ENCODE assay signal across 7 mouse cellular contexts in the genomic region with DNA sequence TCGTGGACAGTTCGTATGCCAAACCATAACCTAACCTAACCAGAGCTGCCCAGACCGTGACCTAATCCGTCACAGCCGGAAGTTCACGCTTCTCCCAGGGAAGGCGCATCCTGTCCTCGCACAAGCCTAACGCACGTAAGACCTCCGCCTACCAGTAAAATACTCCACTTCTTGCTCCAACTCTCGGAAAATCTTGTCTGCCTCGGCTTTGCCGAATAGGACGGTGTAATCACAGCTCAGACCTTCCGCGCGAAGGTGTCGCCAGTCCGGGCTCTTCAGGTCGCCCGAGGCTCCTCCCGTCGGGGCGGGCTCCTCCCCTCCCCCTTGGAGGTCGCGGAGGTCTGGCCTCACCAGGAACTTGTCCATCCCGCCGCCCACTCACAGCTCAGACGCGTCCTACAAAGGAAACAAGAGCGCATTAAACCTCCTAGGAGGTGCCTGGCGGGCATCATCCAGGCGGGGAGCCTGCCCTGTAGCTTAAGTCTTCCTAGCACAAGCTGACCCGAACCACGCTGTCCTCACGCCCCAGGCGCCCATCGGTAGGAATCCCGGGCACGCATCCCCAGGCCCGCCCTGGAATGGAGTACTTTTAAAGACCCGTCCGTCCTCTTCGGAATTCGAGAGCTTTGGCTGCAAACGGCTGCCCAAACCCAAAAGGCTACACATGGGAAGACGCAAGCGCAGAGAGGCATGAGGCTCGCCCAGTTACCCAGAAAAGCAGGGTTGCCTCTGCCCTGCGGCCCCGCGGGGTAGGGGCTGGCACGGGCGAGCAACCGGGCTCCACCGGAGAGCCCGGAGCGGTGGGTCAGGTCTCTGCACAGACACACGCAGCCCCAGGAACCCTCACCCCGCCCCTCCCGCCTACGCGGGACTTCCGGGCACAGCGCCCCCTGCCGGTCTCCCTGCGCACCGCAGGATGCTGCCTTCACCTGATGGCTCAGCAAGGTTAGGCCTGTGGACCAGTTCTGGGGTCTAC. TPM values are rescaled to one million over a fixed set of nuclear protein-coding genes. Genes with fewer than 3 reads are reported as not detected.
DNase-seq lines count a peak whose midpoint lies in the region; ATAC-seq and TF ChIP-seq lines count a peak whose summit lies in the region.

Alkbh2 (minus strand) TSS at position 845 of the 976 bp plus-strand sequence.

- peak within 1 kb of the TSS; percentile 78 for H3K27ac ChIP-seq in intestine, embryonic 14.5 days (ENCODE audit: low read depth)
- H3K27ac ChIP-seq in midbrain, embryonic 10.5 days (replicated peaks): peak within 1 kb of the TSS; percentile 92
- peak within 1 kb of the TSS; percentile 60 for H3K27ac ChIP-seq in small intestine, adult 2 months (ENCODE audit: insufficient read depth, low read depth, low read length)

- H3K4me3 ChIP-seq in intestine, embryonic 14.5 days (ENCODE audit: low read depth, low read length): peak within 1 kb of the TSS; percentile 44
- peak within 1 kb of the TSS; percentile 76 for H3K4me3 ChIP-seq in midbrain, embryonic 10.5 days
- peak within 1 kb of the TSS; percentile 70 for H3K4me3 ChIP-seq in small intestine, adult 2 months (ENCODE audit: low read depth, low read length)

- peaks cover 14% of the 10 kb centered on the region for H3K36me3 ChIP-seq in intestine, embryonic 14.5 days (ENCODE audit: control insufficient read depth, insufficient read depth, low read length)
- H3K36me3 ChIP-seq in midbrain, embryonic 10.5 days: peaks cover 42% of the 10 kb centered on the region
- H3K36me3 ChIP-seq in small intestine, adult 2 months (ENCODE audit: control insufficient read depth, insufficient read depth, low read length): peaks cover 7% of the 10 kb centered on the region; the same call in 1 of the 2 replicates

- ATAC-seq in intestine, embryonic 14.5 days (replicated peaks; ENCODE audit: low FRiP score, low TSS enrichment, low read depth): peak; percentile 33

- DNase-seq in adrenal gland, adult 2 months: peak; percentile 88
- DNase-seq in embryo, embryonic 11.5 days (ENCODE audit: low read depth, low spot score): peak; percentile 77
- peak; percentile 69 to 72 for DNase-seq in gastrocnemius, postnatal 36 days
- DNase-seq in intestine, embryonic 14.5 days (ENCODE audit: low spot score): peak; percentile 99
- DNase-seq in left cerebral cortex, postnatal 36 days (ENCODE audit: low spot score in 2 of 2): peak; percentile 71 to 77
- peak; percentile 91 for DNase-seq in midbrain, embryonic 10.5 days (ENCODE audit: low spot score)

- peaks cover 12% of the 10 kb centered on the region for H3K4me1 ChIP-seq in intestine, embryonic 14.5 days (replicated peaks; ENCODE audit: control insufficient read depth, insufficient read depth, low read length)
- H3K4me1 ChIP-seq in midbrain, embryonic 10.5 days: peaks cover 50% of the 10 kb centered on the region
- peaks cover 3% of the 10 kb centered on the region; the same call in 1 of the 2 replicates for H3K4me1 ChIP-seq in small intestine, adult 2 months (ENCODE audit: control insufficient read depth, insufficient read depth, insufficient read length, low read length)

- peak within 1 kb of the TSS; percentile 64 for H3K4me2 ChIP-seq in intestine, embryonic 14.5 days (ENCODE audit: low read length)

- WGBS in intestine, embryonic 14.5 days: under 1% methylated on average over 69 of the region's 69 CpGs
- under 1% methylated on average over 69 of the region's 69 CpGs for WGBS in midbrain, embryonic 10.5 days
- WGBS in small intestine, adult 2 months: 2% methylated on average over 69 of the region's 69 CpGs

- H3K27me3 ChIP-seq in intestine, embryonic 14.5 days (replicated peaks; ENCODE audit: control insufficient read depth, insufficient read depth, low read length): no peaks in the 10 kb centered on the region
- H3K27me3 ChIP-seq in midbrain, embryonic 10.5 days (ENCODE audit: low read depth, poor library complexity, severe bottlenecking): no peaks in the 10 kb centered on the region
- H3K27me3 ChIP-seq in small intestine, adult 2 months (ENCODE audit: control insufficient read depth, insufficient read depth, low read length): no peaks in the 10 kb centered on the region

- peak; percentile 42 for TF ChIP-seq POLR2A in small intestine, adult 2 months (IDR thresholded peaks at IDR 0.05; ENCODE audit: low read depth, low read length)

- intact Hi-C loops in gastrocnemius, postnatal 36 days (cut with DNase I): no loop called here
- intact Hi-C loops in left cerebral cortex, postnatal 36 days (cut with DNase I): loop anchor here (2.0 kb wide), 1 partner anchor 27 kb away; no protein-coding TSS in a partner anchor

- no peaks in the 10 kb centered on the region for H3K9me3 ChIP-seq in intestine, embryonic 14.5 days (ENCODE audit: control insufficient read depth, low read length)
- no peaks in the 10 kb centered on the region for H3K9me3 ChIP-seq in midbrain, embryonic 10.5 days (replicated peaks)

- peak; percentile 90 for TF ChIP-seq CTCF in small intestine, adult 2 months (IDR thresholded peaks at IDR 0.05; ENCODE audit: extremely low read depth, insufficient read length, insufficient replicate concordance, low read depth, low read length)

- peak within 1 kb of the TSS; percentile 39 for H3K9ac ChIP-seq in intestine, embryonic 14.5 days (ENCODE audit: low read length)

RNA-seq across cellular contexts. Expression of gene Alkbh2, which starts in this region (rescaled TPM):
- 1 to 10 TPM; 6.0 to 9.3 TPM for total RNA-seq in adrenal gland, adult 2 months (2021)
- 10.1 and 15.2 TPM in 2 replicates for polyA plus RNA-seq in adrenal gland, adult 2 months (2012; rRNA removed)
- under 1 TPM; 0.59 to 0.69 TPM for total RNA-seq in gastrocnemius, postnatal 36 days (2021)
- 9.4 and 12.6 TPM in 2 replicates for polyA plus RNA-seq in intestine, embryonic 14.5 days (2014; fragmentation: Nextera tagmentation; extraction: Ambion mirVana)
- 1 to 10 TPM; 6.0 to 7.4 TPM for total RNA-seq in left cerebral cortex, postnatal 36 days (2021)
- 12.2 and 12.8 TPM in 2 replicates for polyA plus RNA-seq in midbrain, embryonic 10.5 days (2016; fragmentation: Nextera tagmentation; extraction: Ambion mirVana)
- polyA plus RNA-seq in small intestine, adult 2 months (2012; rRNA removed): 3.1 and 6.6 TPM in 2 replicates

Comparison
In these comparisons a context has a peak if more than half of its experiments do, and no peak if none do; other contexts are left out.
1. Peak in every context shown above with its lines: DNase-seq, ATAC-seq, H3K4me3 ChIP-seq and H3K27ac ChIP-seq.
2. RNA of gene Alkbh2 (total RNA-seq): 6.0 to 9.3 TPM in adrenal gland, adult 2 months and 6.0 to 7.4 TPM in left cerebral cortex, postnatal 36 days; 0.59 to 0.69 TPM in gastrocnemius, postnatal 36 days; every median in the first group is over 4 times any median in the second.
3. Peak in DNase-seq in gastrocnemius, postnatal 36 days; RNA of the gene not detected or under 1 TPM.